Mouse (Mus musculus) adrenal gland, adult 2 months (tissue): ENCODE results near the gene Sbsn. TPM values are rescaled to one million over a fixed set of nuclear protein-coding genes. Genes with fewer than 3 reads are reported as not detected.

Experiments
- DNase-seq: peaks from one replicate; pipeline ENCODE4 v3.0.0; 2021
- polyA plus RNA-seq: library from polyadenylated mRNA; depleted of rRNA; stranded (reverse); fragments of >200 nt; gene quantifications from 2 replicates; pipeline ENCODE4 v1.2.3, GENCODE M21; 2012
- total RNA-seq, 2 experiments: library from RNA; stranded (reverse); gene quantifications; 2 replicates each; pipeline ENCODE4 v1.2.3; 2021

The Sbsn gene
- total and polyA plus RNA-seq, 3 experiments: 71.3 to 540 (median 269) TPM

- no peak for DNase-seq
Observed at GRCm38 (mm10) chr7:30757001-30757400, 5.7 kb downstream of the Sbsn start.

- peak; percentile 89 for DNase-seq
Observed at GRCm38 (mm10) chr7:30758853-30759252, 7.6 kb downstream of the Sbsn start.

GRCm38 (mm10) chr7:30761769-30762352 is 10.6 kb downstream of the Sbsn start:
- no peak for DNase-seq

GRCm38 (mm10) chr7:30763456-30763855 is 12.2 kb downstream of the Sbsn start, which contains the start of gene Dmkn:
Gene Dmkn (plus strand): TSS chr7:30763756.
- no peak for DNase-seq

GRCm38 (mm10) chr7:30765173-30765572 is 13.9 kb downstream of the Sbsn start:
- DNase-seq: no peak

GRCm38 (mm10) chr7:30766408-30766807 is 15.1 kb downstream of the Sbsn start:
- no peak for DNase-seq

GRCm38 (mm10) chr7:30769236-30769635 is 18.0 kb downstream of the Sbsn start:
- DNase-seq: no peak

GRCm38 (mm10) chr7:30776104-30776503 is 24.8 kb downstream of the Sbsn start:
- DNase-seq: no peak

- DNase-seq: no peak
Observed at GRCm38 (mm10) chr7:30777081-30777579, 25.9 kb downstream of the Sbsn start.

GRCm38 (mm10) chr7:30777911-30778310 is 26.6 kb downstream of the Sbsn start:
- DNase-seq: no peak

- DNase-seq: no peak
Observed at GRCm38 (mm10) chr7:30781792-30782191, 30.5 kb downstream of the Sbsn start.

- DNase-seq: no peak
Observed at GRCm38 (mm10) chr7:30782658-30783057, 31.4 kb downstream of the Sbsn start.

- no peak for DNase-seq
Observed at GRCm38 (mm10) chr7:30785154-30785553, 33.9 kb downstream of the Sbsn start.

GRCm38 (mm10) chr7:30785721-30786546 is 34.7 kb downstream of the Sbsn start:
- DNase-seq: no peak

GRCm38 (mm10) chr7:30787377-30788022 is 36.2 kb downstream of the Sbsn start, which contains the start of gene Krtdap:
Gene Krtdap (plus strand): TSS chr7:30787896.
- DNase-seq: no peak

- no peak for DNase-seq
Observed at GRCm38 (mm10) chr7:30790141-30790540, 38.9 kb downstream of the Sbsn start.

- DNase-seq: no peak
Observed at GRCm38 (mm10) chr7:30791921-30792320, 40.6 kb downstream of the Sbsn start.

- no peak for DNase-seq
Observed at GRCm38 (mm10) chr7:30794921-30795320, 43.6 kb downstream of the Sbsn start.

GRCm38 (mm10) chr7:30796790-30797189 is 45.5 kb downstream of the Sbsn start:
- DNase-seq: no peak

- DNase-seq: no peak
Observed at GRCm38 (mm10) chr7:30800653-30801052, 49.4 kb downstream of the Sbsn start.

- no peak for DNase-seq
Observed at GRCm38 (mm10) chr7:30803256-30803655, 52.0 kb downstream of the Sbsn start.

- no peak for DNase-seq
Observed at GRCm38 (mm10) chr7:30804026-30804715, 52.9 kb downstream of the Sbsn start.
